Mouse (Mus musculus): ENCODE measurements at regions not wholly inside any gene's neighbourhood (a gene's known extent, or its start where the extent isn't known, plus 50 kb on each side); places are given as distances from the start of the nearest gene placed in this dataset.

DNA sequence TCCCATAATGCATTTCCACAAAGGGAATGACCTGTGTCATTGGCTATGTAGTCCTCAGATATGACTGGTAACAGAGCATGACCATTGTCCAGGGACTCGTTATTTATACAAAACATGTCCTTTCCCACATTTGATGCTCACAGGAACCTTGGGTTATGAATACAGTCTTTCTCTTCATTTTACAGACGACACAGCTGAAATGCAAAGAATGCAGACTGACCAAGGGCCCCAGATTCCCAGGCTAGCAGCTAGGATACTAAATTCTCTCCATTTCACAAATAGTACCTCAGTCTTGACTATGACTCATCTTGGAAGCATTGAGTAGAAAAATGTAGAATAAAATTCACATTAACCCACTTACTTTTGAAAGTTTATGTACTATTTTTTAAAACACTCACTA is 182.7 kb upstream of the Sox4 start:
- H3K36me3 ChIP-seq: no peaks in the 10 kb centered on the region
- no peak overlapping the region for H3K4me3 ChIP-seq
- H3K9ac ChIP-seq: no peak overlapping the region
- H3K4me2 ChIP-seq: no peak overlapping the region
- 0 out of 2 replicates have a peak, but pooled peaks cover 2% of the 10 kb centered on the region for H3K9me3 ChIP-seq
- 78% methylated on average over 2 of the region's 2 CpGs for WGBS
- H3K4me1 ChIP-seq (replicated peaks): no peaks in the 10 kb centered on the region
- no peak for ATAC-seq (ENCODE audit: low FRiP score, low read depth)
- no peaks in the 10 kb centered on the region for H3K27me3 ChIP-seq
- no peak overlapping the region for H3K27ac ChIP-seq (replicated peaks)

DNA sequence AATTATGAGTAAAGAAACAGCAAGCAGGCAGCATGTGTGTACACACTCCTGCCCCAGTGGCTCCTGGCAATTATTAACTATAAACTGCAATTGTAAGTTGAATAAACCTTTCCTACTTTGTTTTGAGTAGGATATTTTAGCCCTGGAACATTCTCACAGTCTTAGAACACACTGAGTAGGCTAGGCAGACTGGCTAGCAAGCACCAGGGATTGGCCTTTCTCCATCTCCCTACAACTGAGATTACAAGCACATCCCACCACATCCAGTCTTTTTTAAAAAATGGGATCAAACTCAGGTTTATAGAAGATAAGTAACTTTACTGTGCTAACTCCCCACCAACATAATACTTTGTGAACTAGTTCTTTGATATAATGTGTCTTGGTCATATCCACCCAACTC is 174.0 kb upstream of the Sox4 start:
- Histone ChIP-seq H3K36me3 (no peaks in the 10 kb centered on the region), H3K4me2 (no peak overlapping the region), H3K4me1 (replicated peaks) (peaks cover 11% of the 10 kb centered on the region), H3K9ac (no peak overlapping the region), H3K9me3 (no peaks in the 10 kb centered on the region), H3K27ac (replicated peaks) (no peak overlapping the region), H3K4me3 (no peak overlapping the region), H3K27me3 (no peaks in the 10 kb centered on the region)
- no peak for ATAC-seq (ENCODE audit: low FRiP score, low read depth)

DNA sequence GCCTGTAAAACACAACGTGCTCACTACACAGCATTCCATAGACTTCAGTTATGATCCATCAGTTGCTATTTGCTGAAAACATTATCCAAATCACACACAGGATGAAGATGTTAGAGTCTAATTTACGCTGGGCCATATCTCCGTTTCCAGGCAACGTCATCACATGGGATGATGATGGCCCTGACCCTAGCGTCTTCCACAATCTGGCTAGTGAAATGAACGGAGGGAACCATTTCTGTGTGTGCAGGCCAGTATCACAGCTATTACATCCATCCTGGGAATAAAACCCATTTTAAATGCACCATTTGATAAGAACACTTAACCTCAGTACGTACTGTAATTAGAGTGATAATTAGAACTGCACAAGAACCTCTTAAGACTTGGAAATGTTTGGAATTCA is 170.0 kb upstream of the Sox4 start:
- Histone ChIP-seq H3K9me3 (no peaks in the 10 kb centered on the region), H3K36me3 (no peaks in the 10 kb centered on the region), H3K4me1 (replicated peaks) (peaks cover 11% of the 10 kb centered on the region), H3K4me3 (no peak overlapping the region), H3K9ac (no peak overlapping the region), H3K27ac (replicated peaks) (peak overlapping the region; percentile 65), H3K27me3 (no peaks in the 10 kb centered on the region), H3K4me2 (no peak overlapping the region)
- 45% methylated on average over 7 of the region's 7 CpGs for WGBS
- peak; percentile 61; the same call in 1 of the 2 replicates for ATAC-seq (ENCODE audit: low FRiP score, low read depth)

DNA sequence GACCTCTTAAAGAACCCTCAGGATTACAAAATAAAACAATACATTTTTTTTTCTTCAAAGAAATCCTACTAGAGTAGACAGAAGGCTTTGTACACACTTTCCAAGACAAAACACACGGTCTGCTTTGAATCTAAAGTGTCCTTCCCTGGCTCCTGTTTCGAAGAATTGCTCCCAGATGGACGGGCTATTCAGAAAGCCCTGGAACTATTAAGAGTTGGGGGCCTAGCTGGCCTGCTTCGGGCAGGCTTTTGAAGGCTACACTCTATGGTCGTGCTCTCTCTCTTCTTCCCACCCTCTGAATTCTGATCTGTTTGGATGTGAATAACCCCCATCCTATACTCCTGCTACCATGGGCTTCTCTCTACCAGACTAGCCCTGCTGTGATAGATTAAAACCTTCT is 167.6 kb upstream of the Sox4 start:
- 88% methylated on average over 5 of the region's 5 CpGs for WGBS

DNA sequence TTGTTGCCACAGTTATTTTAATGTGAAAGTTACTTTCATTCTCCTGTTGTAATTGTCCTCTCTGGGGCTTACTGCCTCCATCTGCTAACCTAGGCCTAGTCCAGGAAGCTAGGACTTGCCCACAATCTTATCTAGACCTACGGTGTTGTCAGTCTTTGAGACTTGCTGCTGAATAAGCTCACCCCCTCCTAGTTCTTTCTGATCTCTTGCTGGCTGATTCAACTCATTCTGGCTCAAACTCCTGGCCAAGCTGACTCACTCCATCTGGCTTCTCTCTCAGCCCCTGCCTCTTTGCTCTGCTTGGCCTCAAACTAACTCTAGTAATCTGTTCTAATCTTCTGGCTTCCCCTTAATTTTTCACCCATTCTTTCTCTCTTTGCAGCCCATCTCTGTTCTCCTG is 165.8 kb upstream of the Sox4 start:
- 79% methylated on average over 1 of the region's 1 CpGs for WGBS
- no peak for ATAC-seq (ENCODE audit: low FRiP score, low read depth)
- Histone ChIP-seq H3K36me3 (no peaks in the 10 kb centered on the region), H3K4me2 (no peak overlapping the region), H3K27ac (replicated peaks) (no peak overlapping the region), H3K4me1 (replicated peaks) (peaks cover 10% of the 10 kb centered on the region), H3K9ac (no peak overlapping the region), H3K9me3 (no peaks in the 10 kb centered on the region), H3K4me3 (no peak overlapping the region), H3K27me3 (no peaks in the 10 kb centered on the region)

More for the DNA sequence above, 167.6 kb upstream of the Sox4 start:
- Histone ChIP-seq H3K27ac (replicated peaks) (no peak overlapping the region), H3K9me3 (no peaks in the 10 kb centered on the region), H3K27me3 (no peaks in the 10 kb centered on the region), H3K9ac (no peak overlapping the region), H3K36me3 (no peaks in the 10 kb centered on the region), H3K4me2 (no peak overlapping the region), H3K4me3 (no peak overlapping the region), H3K4me1 (replicated peaks) (peaks cover 11% of the 10 kb centered on the region)
- no peak for ATAC-seq (ENCODE audit: low FRiP score, low read depth)

DNA sequence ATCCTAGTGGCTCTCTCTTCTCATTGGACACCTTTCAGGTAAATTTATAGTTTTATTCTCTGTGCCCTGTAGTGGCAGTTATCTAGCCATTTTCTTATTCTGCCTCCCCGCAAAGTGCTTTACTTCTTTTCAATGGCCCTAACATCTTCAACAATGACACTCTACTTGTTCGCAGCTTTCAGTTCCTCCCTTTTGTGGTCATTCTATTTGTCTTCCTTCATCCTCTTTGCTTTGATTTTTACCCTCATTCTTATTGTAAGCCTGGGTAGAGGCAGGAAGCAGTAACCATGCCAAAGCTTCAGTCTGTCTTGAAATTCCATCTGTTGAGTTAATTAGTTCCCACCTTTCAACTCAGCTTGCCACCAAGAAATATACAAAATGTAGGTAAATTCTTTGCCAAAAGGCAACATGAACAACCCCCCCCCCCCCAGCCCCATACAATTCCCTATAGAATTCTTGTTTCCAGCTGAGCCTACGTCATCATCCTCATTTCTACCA is 161.5 kb upstream of the Sox4 start:
- WGBS: 86% methylated on average over 3 of the region's 3 CpGs
- H3K4me1 ChIP-seq (replicated peaks): no peaks in the 10 kb centered on the region
- no peak overlapping the region for H3K4me2 ChIP-seq

DNA sequence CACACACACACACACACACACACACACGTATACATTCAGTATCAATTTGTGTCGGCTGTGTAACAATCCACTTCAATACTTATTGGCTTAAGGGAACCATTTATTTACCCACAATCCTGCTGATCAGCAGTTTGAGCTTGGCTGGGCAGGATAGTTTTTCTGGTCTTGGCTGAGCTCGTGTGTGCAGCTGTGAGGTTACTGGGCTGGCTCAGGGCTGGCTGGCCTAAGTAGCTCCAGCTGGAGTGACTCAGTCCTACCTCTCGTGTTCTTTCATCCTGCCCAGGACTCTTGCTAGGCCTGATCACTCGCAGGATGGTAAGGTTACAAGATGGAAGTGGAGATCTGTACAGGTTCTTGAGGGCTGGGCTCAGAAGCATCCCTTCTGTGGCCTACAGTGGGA is 156.6 kb upstream of the Sox4 start:
- 64% methylated on average over 5 of the region's 5 CpGs for WGBS
- no peak overlapping the region for H3K4me2 ChIP-seq
- no peaks in the 10 kb centered on the region; the same call in 1 of the 2 replicates for H3K9me3 ChIP-seq
- no peak overlapping the region for H3K4me3 ChIP-seq
- H3K36me3 ChIP-seq: no peaks in the 10 kb centered on the region
- 0 out of 2 replicates have a peak, but pooled peaks cover 3% of the 10 kb centered on the region for H3K4me1 ChIP-seq (replicated peaks)
- H3K27me3 ChIP-seq: no peaks in the 10 kb centered on the region
- no peak overlapping the region for H3K27ac ChIP-seq (replicated peaks)
- no peak for ATAC-seq (ENCODE audit: low FRiP score, low read depth)
- H3K9ac ChIP-seq: no peak overlapping the region

More for the DNA sequence above, 161.5 kb upstream of the Sox4 start:
- H3K9ac ChIP-seq: no peak overlapping the region
- H3K27ac ChIP-seq (replicated peaks): no peak overlapping the region
- H3K9me3 ChIP-seq: no peaks in the 10 kb centered on the region; the same call in 1 of the 2 replicates
- H3K4me3 ChIP-seq: no peak overlapping the region
- H3K36me3 ChIP-seq: no peaks in the 10 kb centered on the region
- no peak for ATAC-seq (ENCODE audit: low FRiP score, low read depth)
- no peaks in the 10 kb centered on the region for H3K27me3 ChIP-seq

DNA sequence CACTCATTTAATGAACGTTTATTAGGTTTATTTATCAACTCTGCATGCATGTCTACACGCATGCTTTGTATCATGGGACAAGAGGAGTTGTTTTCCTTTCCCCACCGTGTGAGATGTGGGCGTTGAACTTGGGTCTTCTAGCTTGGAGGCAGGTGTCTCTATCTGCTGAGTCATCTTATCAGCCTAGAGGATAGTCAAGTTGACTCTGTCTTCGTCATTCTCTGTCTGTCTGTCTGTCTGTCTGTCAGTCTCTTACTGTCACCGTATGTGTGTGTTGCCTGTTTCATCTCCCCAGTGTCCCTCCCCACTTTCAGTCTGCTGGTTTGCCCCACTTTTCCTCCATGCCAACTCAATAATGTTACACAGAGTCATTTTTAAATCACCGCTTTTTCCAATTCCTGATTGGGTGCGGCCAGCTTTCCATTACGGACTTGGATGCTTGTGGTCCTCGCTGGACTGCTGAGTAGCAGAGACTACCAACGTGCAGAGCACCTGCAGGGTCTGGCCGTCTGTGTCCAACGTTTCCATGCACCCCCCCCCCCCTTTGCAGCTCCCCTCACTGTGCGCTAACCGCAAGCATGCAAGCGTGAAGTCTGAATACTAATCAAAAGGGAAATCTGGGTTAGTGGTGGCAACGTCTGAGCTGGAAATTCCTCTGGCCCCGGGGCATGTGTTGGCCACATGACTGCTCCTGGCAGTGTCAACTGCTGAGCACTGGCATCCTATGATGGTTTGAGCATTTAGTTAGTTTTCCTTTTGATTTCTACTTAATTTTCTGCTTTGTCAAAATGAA is 155.7 kb upstream of the Sox4 start:
- ATAC-seq (ENCODE audit: low FRiP score, low read depth): peak; percentile 54; the same call in 1 of the 2 replicates
- H3K9ac ChIP-seq: no peak overlapping the region
- H3K4me1 ChIP-seq (replicated peaks): 0 out of 2 replicates have a peak, but pooled peaks cover 3% of the 10 kb centered on the region
- WGBS: 62% methylated on average over 18 of the region's 18 CpGs
- H3K9me3 ChIP-seq: no peaks in the 10 kb centered on the region; the same call in 1 of the 2 replicates
- H3K4me3 ChIP-seq: no peak overlapping the region
- H3K27ac ChIP-seq (replicated peaks): no peak overlapping the region
- no peaks in the 10 kb centered on the region for H3K36me3 ChIP-seq
- no peaks in the 10 kb centered on the region for H3K27me3 ChIP-seq
- H3K4me2 ChIP-seq: no peak overlapping the region

DNA sequence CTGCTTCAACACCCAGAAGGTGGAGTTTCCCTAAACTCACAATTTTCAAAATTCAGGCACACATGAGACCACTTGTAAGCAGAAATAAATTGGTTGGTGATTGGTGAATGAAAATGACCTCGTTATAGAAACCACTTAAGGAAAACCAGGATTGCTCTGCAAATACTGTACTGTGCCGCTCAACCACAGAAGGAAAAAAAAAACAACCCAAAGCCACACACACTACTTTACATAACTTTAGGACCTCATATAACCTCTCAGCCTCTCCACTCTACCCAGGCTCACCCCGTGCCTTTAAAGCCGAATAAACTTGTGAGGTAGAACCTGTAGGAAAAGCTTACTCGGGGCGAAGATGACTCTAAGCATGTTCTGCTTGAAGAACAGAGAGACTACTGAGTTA is 154.7 kb upstream of the Sox4 start:
- Histone ChIP-seq H3K36me3 (no peaks in the 10 kb centered on the region), H3K9ac (no peak overlapping the region), H3K4me2 (no peak overlapping the region), H3K9me3 (no peaks in the 10 kb centered on the region; the same call in 1 of the 2 replicates), H3K27ac (replicated peaks) (no peak overlapping the region), H3K27me3 (no peaks in the 10 kb centered on the region), H3K4me3 (no peak overlapping the region), H3K4me1 (replicated peaks) (0 out of 2 replicates have a peak, but pooled peaks cover 3% of the 10 kb centered on the region)
- ATAC-seq (ENCODE audit: low FRiP score, low read depth): no peak
- 88% methylated on average over 6 of the region's 6 CpGs for WGBS

DNA sequence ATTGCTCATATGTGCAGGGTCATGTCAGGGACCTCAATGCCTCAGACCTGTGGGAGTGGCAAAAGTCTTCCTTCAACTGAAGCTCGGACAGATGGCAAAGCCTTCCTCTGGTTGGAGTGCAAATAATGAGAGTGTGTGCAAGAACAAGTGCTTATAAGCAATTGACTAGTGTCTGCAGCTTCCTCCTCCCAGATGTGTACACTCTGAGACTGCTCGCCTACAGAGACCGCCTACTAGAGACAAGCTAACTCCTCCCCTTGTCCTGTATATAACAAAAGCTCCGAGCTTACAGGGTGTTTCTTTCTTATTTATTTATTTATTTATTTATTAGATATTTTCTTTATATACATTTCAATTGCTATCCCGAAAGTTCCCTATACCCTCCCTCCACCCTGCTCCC is 138.7 kb upstream of the Sox4 start:
- no peak overlapping the region for H3K27ac ChIP-seq (replicated peaks)
- ATAC-seq (ENCODE audit: low FRiP score, low read depth): no peak
- H3K4me1 ChIP-seq (replicated peaks): no peaks in the 10 kb centered on the region
- 96% methylated on average over 5 of the region's 5 CpGs for WGBS
- no peak overlapping the region for H3K4me3 ChIP-seq
- H3K9ac ChIP-seq: no peak overlapping the region
- H3K9me3 ChIP-seq: no peaks in the 10 kb centered on the region
- no peak overlapping the region for H3K4me2 ChIP-seq
- no peaks in the 10 kb centered on the region for H3K36me3 ChIP-seq
- no peaks in the 10 kb centered on the region for H3K27me3 ChIP-seq

DNA sequence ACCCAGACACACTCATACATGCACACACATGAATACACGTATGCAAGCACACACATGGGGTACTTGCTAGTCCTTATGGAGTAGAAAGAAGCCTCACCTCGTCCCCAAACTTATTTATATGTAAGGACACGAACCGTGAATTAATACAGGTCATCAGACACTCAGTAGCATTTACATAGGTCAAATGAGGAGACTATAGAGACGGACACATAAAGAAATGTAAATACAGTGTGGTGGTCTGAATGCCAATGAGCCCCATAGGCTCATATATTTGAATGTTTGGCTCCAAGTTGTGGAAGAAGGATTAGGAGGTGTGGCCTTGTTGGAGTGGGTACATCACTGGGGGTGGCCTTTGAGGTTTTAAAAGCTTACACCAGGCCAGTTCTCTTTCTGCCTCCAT is 133.3 kb upstream of the Sox4 start:
- H3K9me3 ChIP-seq: no peaks in the 10 kb centered on the region
- no peaks in the 10 kb centered on the region for H3K36me3 ChIP-seq
- no peaks in the 10 kb centered on the region for H3K4me1 ChIP-seq (replicated peaks)
- H3K4me2 ChIP-seq: no peak overlapping the region
- ATAC-seq (ENCODE audit: low FRiP score, low read depth): no peak
- 40% methylated on average over 5 of the region's 5 CpGs for WGBS
- H3K27ac ChIP-seq (replicated peaks): no peak overlapping the region
- no peak overlapping the region for H3K4me3 ChIP-seq
- no peak overlapping the region for H3K9ac ChIP-seq
- no peaks in the 10 kb centered on the region for H3K27me3 ChIP-seq

DNA sequence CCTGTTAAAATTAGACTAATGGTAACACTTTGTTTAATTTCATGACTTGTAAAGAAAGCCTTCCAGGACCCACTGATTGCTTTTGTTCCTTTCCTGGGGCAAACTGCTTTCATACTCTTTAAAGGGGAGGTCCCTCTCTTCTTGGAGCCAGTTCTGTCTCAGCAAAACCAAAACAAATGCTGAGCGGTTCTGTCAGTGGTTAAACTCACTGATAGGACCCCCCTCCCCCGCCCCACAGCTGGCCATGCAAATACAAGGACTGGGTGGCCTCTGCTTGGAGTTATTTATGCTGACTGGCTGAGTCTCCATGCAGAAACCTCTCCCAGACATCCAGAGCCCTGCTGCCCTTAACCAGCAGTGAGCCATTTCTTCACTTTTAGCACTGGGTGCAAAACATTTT is 127.6 kb upstream of the Sox4 start:
- Histone ChIP-seq H3K9me3 (no peaks in the 10 kb centered on the region), H3K4me2 (no peak overlapping the region), H3K36me3 (no peaks in the 10 kb centered on the region), H3K4me3 (no peak overlapping the region), H3K9ac (no peak overlapping the region), H3K27me3 (no peaks in the 10 kb centered on the region), H3K4me1 (replicated peaks) (no peaks in the 10 kb centered on the region), H3K27ac (replicated peaks) (no peak overlapping the region)
- no peak for ATAC-seq (ENCODE audit: low FRiP score, low read depth)
- WGBS: 27% methylated on average over 2 of the region's 2 CpGs
